Mouse (Mus musculus) embryo, embryonic 10.5 days (tissue): ENCODE measurements around the gene Fcgr4.

ENCODE experiments used
- DNase-seq: peaks from one replicate; pipeline ENCODE4 v3.0.0-alpha.2; 2015; ENCODE audit warnings: low spot score

The Fcgr4 gene

GRCm38 (mm10) chr1:171011733-171012132, 7.0 kb upstream of the Fcgr4 start:
- DNase-seq = no peak

- DNase-seq = no peak
Measured at GRCm38 (mm10) chr1:171016676-171017356, 1.9 kb upstream of the Fcgr4 start.

- DNase-seq = no peak
Measured at GRCm38 (mm10) chr1:171017468-171018158, 1.1 kb upstream of the Fcgr4 start.

GRCm38 (mm10) chr1:171019311-171019950, 711 bp downstream of the Fcgr4 start:
- DNase-seq = no peak

- no peak for DNase-seq
Measured at GRCm38 (mm10) chr1:171031752-171032151, 13.0 kb downstream of the Fcgr4 start.

- peak; percentile 35 for DNase-seq
Measured at GRCm38 (mm10) chr1:171032691-171033090, 14.0 kb downstream of the Fcgr4 start.

GRCm38 (mm10) chr1:171033196-171033595, 14.5 kb downstream of the Fcgr4 start:
- peak; percentile 52 for DNase-seq

GRCm38 (mm10) chr1:171033756-171034155, 15.0 kb downstream of the Fcgr4 start:
- DNase-seq = peak; percentile 94

- DNase-seq = no peak
Measured at GRCm38 (mm10) chr1:171034201-171034600, 15.5 kb downstream of the Fcgr4 start.

- DNase-seq = no peak
Measured at GRCm38 (mm10) chr1:171035611-171036010, 16.9 kb downstream of the Fcgr4 start.

- DNase-seq = peak; percentile 96
Measured at GRCm38 (mm10) chr1:171036550-171037324, 18.0 kb downstream of the Fcgr4 start.

- peak; percentile 93 for DNase-seq
Measured at GRCm38 (mm10) chr1:171037861-171038721, 19.4 kb downstream of the Fcgr4 start.

- DNase-seq = no peak
Measured at GRCm38 (mm10) chr1:171039135-171039534, 20.4 kb downstream of the Fcgr4 start.

- no peak for DNase-seq
Measured at GRCm38 (mm10) chr1:171039880-171040279, 21.2 kb downstream of the Fcgr4 start.

GRCm38 (mm10) chr1:171043594-171044153, 25.0 kb downstream of the Fcgr4 start:
- no peak for DNase-seq

- peak; percentile 96 for DNase-seq
Measured at GRCm38 (mm10) chr1:171044365-171045078, 25.8 kb downstream of the Fcgr4 start.

- DNase-seq = no peak
Measured at GRCm38 (mm10) chr1:171045079-171045465, 26.4 kb downstream of the Fcgr4 start.

GRCm38 (mm10) chr1:171046501-171046900, 27.8 kb downstream of the Fcgr4 start:
- DNase-seq = no peak

GRCm38 (mm10) chr1:171049263-171049662, 30.5 kb downstream of the Fcgr4 start:
- no peak for DNase-seq

GRCm38 (mm10) chr1:171050774-171051173, 32.1 kb downstream of the Fcgr4 start:
- DNase-seq = no peak
